Mouse (Mus musculus): ENCODE results near the gene Fen1.
"Not testable (repeated sequence)": the region's sequence is repeated elsewhere in the genome, so short reads cannot be mapped to it uniquely, and the experiment has no call there.

Gene Fen1

DNA sequence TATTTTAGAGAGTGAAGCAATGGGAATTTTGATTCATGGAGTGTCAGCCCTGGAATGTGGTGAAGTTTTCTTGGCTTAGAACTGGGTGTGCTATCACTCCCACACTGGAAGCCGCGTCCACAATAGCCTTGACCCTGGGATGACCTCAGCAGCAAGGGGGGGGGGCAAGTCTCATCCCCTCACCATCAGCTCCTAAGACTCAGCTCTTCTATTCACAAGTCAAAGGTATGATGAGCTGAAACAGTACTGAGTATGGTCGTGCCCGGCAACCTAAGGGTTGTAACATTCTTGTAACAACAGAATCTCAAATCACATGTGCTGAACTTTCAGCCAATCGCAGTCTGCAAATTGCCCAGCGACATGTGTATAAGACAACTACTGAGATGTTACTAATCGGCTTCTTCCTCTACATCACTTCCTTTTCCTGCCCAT, 27.0 kb downstream of the Fen1 start:
- DNase-seq = no peak

DNA sequence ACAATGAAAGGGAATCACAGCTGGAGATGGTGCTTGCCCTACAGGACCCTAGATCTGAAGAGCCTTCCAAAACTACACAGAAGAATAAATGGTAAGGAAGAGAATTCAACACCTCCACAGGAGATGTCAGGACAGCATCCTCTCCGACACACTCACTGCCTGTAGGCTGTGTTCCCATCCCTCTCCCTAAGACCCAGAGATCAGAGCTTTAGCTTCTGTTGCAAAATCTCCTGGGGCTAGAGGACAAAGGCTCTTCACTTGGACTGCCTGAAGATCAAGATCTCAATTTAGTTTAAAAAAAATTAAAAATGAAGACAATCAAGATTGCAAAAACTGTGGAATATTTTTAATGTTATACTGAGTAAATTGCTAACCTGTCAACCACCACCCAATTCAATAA, 27.5 kb downstream of the Fen1 start:
- DNase-seq = no peak

GRCm38 (mm10) chr19:10174956-10175355, 29.0 kb downstream of the Fen1 start:
- no peak for DNase-seq

GRCm38 (mm10) chr19:10173844-10174539, 30.0 kb downstream of the Fen1 start:
- DNase-seq = no peak

DNA sequence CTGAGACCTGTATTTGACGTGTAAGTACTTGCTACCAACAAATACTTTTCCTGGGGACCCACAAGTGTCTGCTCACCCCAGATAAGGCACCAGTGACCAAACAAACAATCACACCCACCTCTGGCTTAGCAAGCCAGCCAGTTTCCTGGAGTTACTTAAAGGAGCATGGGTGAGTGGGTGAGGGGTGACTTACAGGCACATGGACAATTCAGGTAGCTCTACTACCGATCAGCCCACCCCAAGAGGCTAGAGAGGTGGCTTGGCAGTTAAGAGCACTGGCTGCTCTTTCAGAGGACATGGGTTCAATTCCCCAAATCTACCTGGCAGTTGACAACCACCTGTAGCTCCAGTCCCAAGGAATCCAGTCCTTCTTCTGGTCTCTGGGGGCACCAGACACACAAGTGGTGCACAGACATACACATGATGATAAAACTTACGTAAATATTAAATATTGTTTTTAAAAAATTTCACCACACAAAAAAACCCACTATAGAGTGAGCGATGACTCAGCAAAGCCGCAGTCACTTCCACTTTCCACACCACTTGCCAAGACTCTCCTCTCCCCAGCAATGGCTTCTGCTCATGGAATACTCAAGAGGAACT, 30.8 kb downstream of the Fen1 start:
- no peak for DNase-seq

DNA sequence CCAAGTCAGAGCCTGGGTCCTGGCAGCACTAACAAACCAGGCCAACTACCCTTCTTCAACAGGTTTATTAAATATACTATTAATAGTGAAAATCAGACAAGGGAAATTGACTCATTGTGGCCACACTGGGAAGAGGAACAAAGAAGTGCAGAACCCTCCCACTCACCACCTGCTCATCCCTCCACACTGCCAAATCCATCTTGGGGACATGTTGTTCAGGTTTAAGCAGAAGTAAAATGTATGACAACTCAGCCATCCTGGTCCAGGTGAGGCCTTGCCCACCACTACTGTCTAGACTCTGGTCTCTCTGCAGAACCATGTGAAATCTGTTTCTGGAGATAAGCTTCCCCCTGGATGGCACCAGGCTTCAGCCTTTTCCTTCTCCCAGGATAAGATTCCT, 32.1 kb downstream of the Fen1 start:
- DNase-seq = no peak

- no peak for DNase-seq
Measured at GRCm38 (mm10) chr19:10171359-10171758, 32.6 kb downstream of the Fen1 start.

DNA sequence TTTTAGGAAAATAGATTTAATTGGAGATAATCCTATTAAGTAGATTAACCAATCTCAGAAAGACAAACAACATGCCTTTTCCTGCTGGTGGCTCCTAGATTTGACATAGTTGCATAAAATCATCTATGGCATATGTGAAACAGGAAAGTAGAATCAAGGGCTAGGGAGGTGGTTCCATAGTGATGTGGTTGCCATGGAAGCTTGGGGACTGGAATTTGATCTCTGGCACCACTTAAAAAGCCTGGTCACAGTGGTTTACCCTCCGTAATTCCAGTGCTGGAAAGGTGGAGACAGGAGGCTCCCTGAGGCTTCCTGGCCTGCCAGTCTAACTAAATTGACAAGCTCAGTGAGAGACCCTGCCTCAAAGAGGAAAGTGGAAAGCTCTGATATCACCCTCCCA, 33.5 kb downstream of the Fen1 start:
- no peak for DNase-seq

DNA sequence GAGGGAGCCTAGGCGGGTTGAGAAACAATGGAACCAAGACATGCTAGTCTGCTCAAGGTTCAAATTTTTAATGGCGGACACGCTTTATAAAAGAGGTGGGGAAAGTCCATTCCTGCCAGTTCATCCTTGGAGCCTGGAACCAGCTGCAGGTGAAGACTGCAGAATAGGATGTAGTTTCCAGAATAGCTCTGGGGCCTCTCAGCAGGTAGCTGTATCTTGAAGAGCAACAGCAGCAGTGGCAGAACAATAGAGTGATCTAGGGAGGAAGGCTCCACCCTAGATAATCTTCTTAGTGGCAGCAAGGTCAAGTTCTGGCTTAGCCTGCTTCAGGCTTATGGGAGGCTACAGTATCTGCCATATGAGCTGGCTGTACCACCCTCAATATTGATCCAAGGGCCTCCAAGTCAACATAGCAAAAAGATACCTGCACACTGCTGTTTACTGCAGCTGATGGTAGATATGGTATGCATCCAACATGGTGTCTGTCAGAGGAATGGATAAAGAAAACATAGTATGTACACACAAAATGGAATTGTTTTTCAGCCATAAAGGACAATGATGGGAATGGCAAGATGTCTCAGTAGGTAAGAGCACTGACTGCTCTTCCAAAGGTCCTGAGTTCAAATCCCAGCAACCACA, 34.2 kb downstream of the Fen1 start:
- not testable (repeated sequence) for DNase-seq

DNA sequence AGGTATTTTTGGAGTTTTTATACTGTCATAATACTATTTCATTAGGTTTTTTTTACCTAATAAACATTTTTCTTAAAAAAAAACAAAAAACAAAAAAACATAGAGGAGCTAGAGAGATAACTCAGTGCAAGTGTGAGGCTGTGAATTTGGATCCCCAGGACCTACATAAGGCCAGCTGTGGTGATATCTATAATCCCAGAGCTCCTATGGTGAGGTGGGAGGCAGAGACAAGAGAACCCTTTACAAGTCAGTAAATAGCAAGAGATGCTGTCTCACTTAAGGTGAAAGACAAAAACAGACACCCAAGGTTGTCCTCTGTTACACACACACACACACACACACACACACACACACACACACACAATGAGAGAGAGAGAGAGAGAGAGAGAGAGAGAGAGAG, 34.8 kb downstream of the Fen1 start:
- DNase-seq = no peak

- no peak for DNase-seq
Measured at GRCm38 (mm10) chr19:10168441-10168840, 35.5 kb downstream of the Fen1 start.

- no peak for DNase-seq
Measured at GRCm38 (mm10) chr19:10167951-10168350, 36.0 kb downstream of the Fen1 start.

DNA sequence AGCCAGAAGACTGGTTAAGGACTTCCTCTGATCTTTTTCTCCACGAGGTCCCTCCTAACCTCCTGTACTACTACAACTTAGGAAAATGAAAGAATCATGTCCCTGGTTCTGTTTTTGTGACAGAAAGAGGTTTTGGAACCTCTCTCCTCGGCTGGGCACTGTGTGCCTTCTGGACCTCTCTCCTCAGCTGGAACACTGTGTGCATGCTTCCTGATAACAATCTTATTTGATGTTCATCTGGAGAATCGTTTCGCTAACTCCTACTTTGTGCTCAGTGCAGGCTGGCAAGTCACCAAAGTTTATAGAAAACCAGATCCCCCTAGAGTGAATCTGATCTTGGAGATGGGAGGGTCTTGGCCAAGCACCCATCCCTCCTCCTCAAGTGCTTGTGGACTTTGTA, 36.9 kb downstream of the Fen1 start:
- DNase-seq = no peak

DNA sequence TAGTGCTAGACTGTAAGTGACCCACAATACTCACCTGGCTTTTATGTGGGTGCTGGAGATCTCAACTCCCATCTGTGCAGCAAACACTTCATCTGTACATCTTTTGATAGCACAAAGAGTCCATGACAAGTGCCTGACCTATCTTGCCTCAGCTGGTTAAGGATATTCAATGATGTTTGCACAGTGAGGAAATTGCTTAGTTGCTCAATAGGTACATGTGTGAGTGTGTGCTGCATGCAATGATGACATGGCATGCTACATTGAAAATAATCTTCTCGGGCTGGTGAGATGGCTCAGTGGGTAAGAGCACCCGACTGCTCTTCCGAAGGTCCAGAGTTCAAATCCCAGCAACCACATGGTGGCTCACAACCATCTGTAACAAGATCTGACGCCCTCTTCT, 38.0 kb downstream of the Fen1 start:
- DNase-seq = not testable (repeated sequence)

- DNase-seq = no peak
Measured at GRCm38 (mm10) chr19:10163896-10164295, 40.1 kb downstream of the Fen1 start.

GRCm38 (mm10) chr19:10157725-10158124, 46.2 kb downstream of the Fen1 start:
- DNase-seq = no peak

DNA sequence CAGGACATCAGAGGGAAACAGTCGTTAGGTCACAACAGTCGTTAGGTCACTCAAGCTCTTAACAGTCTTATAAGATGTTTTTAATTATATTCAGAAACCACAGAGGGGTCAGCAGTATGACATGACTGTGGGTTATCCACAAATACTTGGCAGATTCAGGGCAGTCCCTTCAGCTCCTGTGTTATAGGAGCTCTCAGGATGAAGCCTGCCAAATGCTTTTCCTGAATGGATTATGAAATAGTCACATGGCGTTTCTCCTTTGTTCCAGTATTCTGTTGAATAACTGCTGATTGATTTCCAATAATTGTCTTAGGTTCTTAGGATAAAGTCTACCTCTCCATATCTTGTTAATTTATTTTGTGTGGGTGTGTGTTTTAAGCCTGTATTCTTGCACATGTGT, 54.8 kb downstream of the Fen1 start:
- DNase-seq = no peak

Measured in cerebellum, adult 11-12 months (tissue).